Mouse (Mus musculus) heart, embryonic 10.5 days (tissue): Measurements from ENCODE around the gene Tmprss11a. TPM values are rescaled to one million over a fixed set of nuclear protein-coding genes. Genes with fewer than 3 reads are reported as not detected.

Experiments used
- DNase-seq: peaks from one replicate; pipeline ENCODE4 v3.0.0-alpha.2; 2017; ENCODE audit warnings: low spot score
- H3K27ac ChIP-seq: fragments of 300-500 bp; sonication (generic); 2 replicates; pipeline ENCODE4 v1.5.1; 2016; ENCODE audit warnings: mild to moderate bottlenecking
- H3K27me3 ChIP-seq: fragments of 300-500 bp; sonication (generic); 2 replicates; pipeline ENCODE4 v1.6.1; 2016; ENCODE audit warnings: mild to moderate bottlenecking; ENCODE audit not compliant: poor library complexity, insufficient read depth, severe bottlenecking
- H3K36me3 ChIP-seq: fragments of 300-500 bp; sonication (generic); 2 replicates; pipeline ENCODE4 v1.6.1; 2016; ENCODE audit warnings: mild to moderate bottlenecking, moderate library complexity
- H3K4me1 ChIP-seq: fragments of 300-500 bp; sonication (generic); 2 replicates; pipeline ENCODE4 v1.6.1; 2016; ENCODE audit warnings: mild to moderate bottlenecking
- H3K4me3 ChIP-seq: fragments of 300-500 bp; sonication (generic); 2 replicates; pipeline ENCODE4 v1.5.1; 2016; ENCODE audit warnings: mild to moderate bottlenecking, moderate library complexity
- H3K9me3 ChIP-seq: fragments of 300-500 bp; sonication (generic); 2 replicates; pipeline ENCODE4 v1.6.1; 2016; ENCODE audit warnings: mild to moderate bottlenecking, moderate library complexity
- WGBS: fragments of 180-500 bp; shearing (Covaris S2); methylation state at CpG from one replicate; pipeline ENCODE4 v1.1.7; 2016; 5-methylcytosine and 5-hydroxymethylcytosine counted together
- polyA plus RNA-seq: library from polyadenylated mRNA; unstranded; fragments of >200 nt; fragmentation: Nextera tagmentation; extraction: Ambion mirVana; gene quantifications from 2 replicates; pipeline ENCODE4 v1.2.1, GENCODE M21; 2016

Tmprss11a gene
- not detected in 2 replicates for polyA plus RNA-seq

DNA sequence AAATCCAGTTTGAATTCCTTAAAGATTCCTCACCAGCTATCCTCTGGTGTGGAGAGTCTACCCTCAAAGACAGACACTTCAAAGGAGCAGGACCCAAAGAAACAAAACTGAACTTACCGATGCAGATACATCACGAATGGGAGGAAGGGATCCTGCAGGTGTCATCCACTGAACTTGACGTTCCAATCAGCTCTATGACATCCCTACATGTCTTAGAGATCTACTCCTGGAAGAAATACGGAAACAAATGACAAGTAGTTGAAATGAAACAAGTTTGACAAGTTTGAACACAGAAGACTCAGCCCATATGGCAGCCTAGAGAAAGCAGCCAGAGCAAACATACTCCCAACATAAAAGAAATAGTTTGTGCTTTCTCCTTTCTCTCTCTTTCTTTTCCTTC lies at the start of gene Tmprss11a:
TSS of gene Tmprss11a (minus strand) at position 101 of the 400 bp plus-strand sequence.
- no peak for DNase-seq
- H3K27me3 ChIP-seq, result no peaks in the 10 kb centered on the region
- 63% methylated on average over 4 of the region's 4 CpGs for WGBS
- H3K4me3 ChIP-seq, result no peak within 1 kb of the TSS
- no peaks in the 10 kb centered on the region for H3K9me3 ChIP-seq
- no peak within 1 kb of the TSS for H3K27ac ChIP-seq
- H3K4me1 ChIP-seq, result no peaks in the 10 kb centered on the region
- no peaks in the 10 kb centered on the region for H3K36me3 ChIP-seq

DNA sequence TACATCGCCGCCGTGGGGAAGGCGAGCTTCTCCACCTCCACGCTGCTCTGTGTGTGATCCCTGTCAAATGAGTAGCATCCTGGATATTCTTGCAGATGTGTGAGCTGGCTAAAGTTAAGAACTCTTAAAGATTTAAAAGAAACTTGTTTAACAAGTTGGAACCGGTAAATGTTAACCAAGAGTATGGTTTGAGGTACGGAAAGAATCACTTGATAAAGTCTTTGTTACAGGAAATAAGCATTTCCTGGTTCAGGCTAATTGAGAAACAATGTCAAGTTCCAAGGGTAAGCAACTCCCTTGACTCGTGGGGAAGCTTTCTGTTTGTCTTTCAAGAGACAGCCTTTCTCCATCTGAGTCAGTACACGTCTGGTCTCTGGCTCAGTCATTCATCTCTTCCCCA lies 49.7 kb upstream of the Tmprss11a start, which contains the start of gene Tmprss11g:
TSS of gene Tmprss11g (minus strand) at position 101 of the 400 bp plus-strand sequence.
- H3K27ac ChIP-seq, result no peak within 1 kb of the TSS
- DNase-seq, result no peak
- 69% methylated on average over 9 of the region's 9 CpGs for WGBS
- no peaks in the 10 kb centered on the region for H3K9me3 ChIP-seq
- H3K4me1 ChIP-seq, result no peaks in the 10 kb centered on the region
- no peak within 1 kb of the TSS for H3K4me3 ChIP-seq
- no peaks in the 10 kb centered on the region for H3K36me3 ChIP-seq
- H3K27me3 ChIP-seq, result no peaks in the 10 kb centered on the region

DNA sequence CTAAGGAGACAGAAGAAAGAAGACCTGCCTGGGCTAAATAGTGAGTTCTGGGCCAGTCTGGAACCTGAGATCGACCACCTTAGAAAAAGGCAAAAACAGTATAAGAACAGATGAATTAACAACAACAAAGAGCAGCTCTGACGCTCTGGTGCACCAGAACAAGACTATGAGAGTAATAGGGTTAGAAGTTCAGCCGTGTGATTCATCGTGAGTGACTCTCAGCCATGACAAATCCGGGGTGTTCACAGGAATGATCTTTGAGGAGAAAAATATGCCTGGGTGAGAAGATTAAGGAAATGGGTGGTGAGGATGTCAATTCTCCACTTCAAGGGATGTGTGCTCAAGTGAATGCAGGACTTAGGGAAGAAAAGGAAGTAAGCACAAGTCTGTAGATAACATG lies 42.7 kb upstream of the Tmprss11a start:
- Histone ChIP-seq H3K27ac (no peak overlapping the region), H3K36me3 (no peaks in the 10 kb centered on the region), H3K4me1 (no peaks in the 10 kb centered on the region), H3K4me3 (no peak overlapping the region), H3K27me3 (no peaks in the 10 kb centered on the region), H3K9me3 (no peaks in the 10 kb centered on the region)
- DNase-seq, result no peak
- WGBS, result 77% methylated on average over 5 of the region's 5 CpGs

DNA sequence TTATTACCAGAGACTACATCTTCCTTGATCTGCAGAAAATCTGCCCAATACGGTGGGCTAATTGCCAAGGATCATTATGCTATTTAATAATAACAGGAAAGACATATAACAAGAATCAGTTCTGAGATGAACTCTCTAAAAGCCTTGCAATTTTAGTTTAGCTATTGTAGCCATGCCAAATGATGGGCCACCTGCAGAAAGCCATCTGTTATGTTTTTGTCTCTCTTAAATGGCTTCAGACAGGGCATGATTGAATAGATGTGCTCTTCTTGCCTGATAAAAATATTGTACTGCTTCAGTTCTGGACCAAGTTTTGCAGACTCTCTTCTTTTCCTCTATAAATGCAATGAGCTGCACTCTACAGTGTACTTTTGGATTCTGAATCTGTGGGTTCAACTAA lies 24.7 kb upstream of the Tmprss11a start:
- no peaks in the 10 kb centered on the region for H3K9me3 ChIP-seq
- whole genome bisulfite sequencing, result 85% methylated on average over 1 of the region's 1 CpGs
- H3K27me3 ChIP-seq, result no peaks in the 10 kb centered on the region
- no peak overlapping the region for H3K4me3 ChIP-seq
- no peaks in the 10 kb centered on the region for H3K36me3 ChIP-seq
- no peaks in the 10 kb centered on the region for H3K4me1 ChIP-seq
- DNase-seq, result no peak
- no peak overlapping the region for H3K27ac ChIP-seq

DNA sequence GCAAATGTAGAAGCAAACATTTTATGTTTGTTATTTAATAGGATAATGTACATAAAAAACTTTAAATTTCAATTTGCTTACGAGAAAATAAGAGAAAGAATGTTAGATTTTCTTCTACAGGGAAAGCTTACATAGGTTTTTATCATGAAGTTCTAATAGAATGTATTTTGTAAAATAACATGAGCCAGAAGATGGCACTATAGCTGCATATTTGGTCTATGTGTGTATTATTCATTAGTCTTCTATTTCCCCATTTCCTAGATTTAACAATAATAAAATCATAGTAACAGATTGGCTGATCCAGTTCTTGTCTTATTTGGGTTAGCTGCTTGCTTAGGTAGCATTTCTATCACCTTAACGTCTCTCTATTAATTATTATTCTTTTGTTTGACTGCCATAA lies 13.8 kb upstream of the Tmprss11a start:
- 68% methylated on average over 2 of the region's 2 CpGs for WGBS
- Histone ChIP-seq H3K27me3 (no peaks in the 10 kb centered on the region), H3K4me3 (no peak overlapping the region), H3K27ac (no peak overlapping the region), H3K9me3 (no peaks in the 10 kb centered on the region), H3K4me1 (no peaks in the 10 kb centered on the region), H3K36me3 (no peaks in the 10 kb centered on the region)
- no peak for DNase-seq

DNA sequence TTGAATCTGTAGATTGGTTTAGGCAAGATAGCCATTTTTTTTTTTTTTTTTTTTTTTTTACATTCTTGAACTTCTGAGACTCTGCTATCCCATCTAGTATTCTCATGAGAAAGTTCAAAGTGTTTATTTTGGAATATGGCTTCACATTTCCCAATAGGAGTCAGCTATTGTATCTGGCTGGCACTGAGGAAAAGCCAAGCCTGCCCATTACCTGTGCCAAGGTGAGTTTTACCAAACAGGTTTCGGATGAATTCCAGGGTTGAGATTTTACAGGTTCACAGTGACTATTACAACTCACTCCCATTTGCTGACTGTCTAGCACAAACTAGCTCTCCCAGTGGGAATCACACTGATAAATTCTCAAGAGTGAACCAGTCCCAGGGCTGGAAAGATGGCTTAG lies 13.2 kb upstream of the Tmprss11a start:
- Histone ChIP-seq H3K4me3 (no peak overlapping the region), H3K27me3 (no peaks in the 10 kb centered on the region), H3K27ac (no peak overlapping the region), H3K4me1 (no peaks in the 10 kb centered on the region), H3K36me3 (no peaks in the 10 kb centered on the region), H3K9me3 (no peaks in the 10 kb centered on the region)
- 80% methylated on average over 1 of the region's 1 CpGs for WGBS
- no peak for DNase-seq

DNA sequence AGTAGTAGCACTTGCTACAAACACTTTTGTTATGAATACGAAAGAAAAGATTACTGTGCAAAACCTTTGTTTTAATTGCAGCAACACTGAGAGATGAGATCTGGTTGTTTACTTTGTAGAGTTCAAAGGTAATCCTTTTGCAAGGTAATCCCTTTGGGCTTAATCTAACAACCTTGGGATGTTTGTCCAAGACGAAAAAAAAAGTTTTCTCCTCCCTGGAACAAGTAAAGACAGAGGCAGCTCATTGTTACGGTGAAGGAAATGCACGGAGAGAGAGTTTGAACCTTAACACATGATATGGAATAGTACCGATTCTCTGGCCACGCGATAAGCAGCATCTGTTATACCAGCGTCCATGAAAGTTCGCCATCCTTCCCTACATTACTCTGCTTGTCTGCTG lies 5.1 kb upstream of the Tmprss11a start:
- WGBS, result 81% methylated on average over 9 of the region's 9 CpGs
- Histone ChIP-seq H3K4me1 (no peaks in the 10 kb centered on the region), H3K27ac (no peak overlapping the region), H3K9me3 (no peaks in the 10 kb centered on the region), H3K36me3 (no peaks in the 10 kb centered on the region), H3K4me3 (no peak overlapping the region), H3K27me3 (no peaks in the 10 kb centered on the region)
- DNase-seq, result no peak

GRCm38 (mm10) chr5:86439306-86439705 lies 29.5 kb downstream of the Tmprss11a start:
- no peak for DNase-seq
- Histone ChIP-seq H3K27ac (no peak overlapping the region), H3K27me3 (no peaks in the 10 kb centered on the region), H3K4me1 (no peaks in the 10 kb centered on the region), H3K9me3 (no peaks in the 10 kb centered on the region), H3K4me3 (no peak overlapping the region), H3K36me3 (no peaks in the 10 kb centered on the region)
- WGBS, result 78% methylated on average over 2 of the region's 2 CpGs

DNA sequence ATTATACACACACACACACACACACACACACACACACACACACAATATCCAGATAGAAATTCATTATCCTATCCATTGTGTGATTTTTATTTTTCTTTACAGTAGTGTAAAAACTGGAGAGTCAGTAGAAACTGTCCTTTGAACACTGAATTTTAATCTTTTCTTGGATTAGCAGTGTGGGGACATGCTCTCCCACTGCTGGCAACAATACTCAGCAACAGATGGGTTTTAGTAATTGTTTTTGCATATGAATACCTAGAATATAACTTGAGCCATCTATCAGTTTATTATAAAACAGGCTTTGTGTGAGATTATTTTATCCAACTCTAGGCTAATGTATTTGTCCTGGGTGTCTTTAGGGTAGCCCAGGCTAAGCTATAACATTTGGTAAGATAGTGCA lies 30.2 kb downstream of the Tmprss11a start:
- H3K4me3 ChIP-seq, result no peak overlapping the region
- H3K9me3 ChIP-seq, result no peaks in the 10 kb centered on the region
- no peak for DNase-seq
- H3K27me3 ChIP-seq, result no peaks in the 10 kb centered on the region
- H3K4me1 ChIP-seq, result no peaks in the 10 kb centered on the region
- H3K36me3 ChIP-seq, result no peaks in the 10 kb centered on the region
- no peak overlapping the region for H3K27ac ChIP-seq

DNA sequence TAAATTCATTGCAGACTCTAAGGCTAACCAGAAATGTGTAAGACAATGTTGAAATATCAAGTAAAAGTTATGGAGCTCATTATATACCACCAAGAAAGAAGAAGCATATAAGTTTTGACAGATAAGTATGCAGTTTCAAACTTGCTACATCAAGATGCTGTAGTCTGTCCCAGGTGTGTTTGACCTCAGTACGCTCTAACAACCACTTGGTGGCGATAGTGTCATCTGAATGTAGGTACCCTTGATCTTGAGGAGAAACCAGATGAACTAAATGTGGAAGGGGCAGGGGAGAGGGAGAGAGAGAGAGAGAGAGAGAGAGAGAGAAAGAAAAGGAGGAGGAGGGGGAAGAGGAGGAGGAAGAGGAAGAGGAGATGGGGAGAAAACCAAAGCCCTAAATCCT lies 36.1 kb downstream of the Tmprss11a start:
- 0% methylated on average over 2 of the region's 2 CpGs for WGBS
- H3K36me3 ChIP-seq, result no peaks in the 10 kb centered on the region
- no peak overlapping the region for H3K27ac ChIP-seq
- no peaks in the 10 kb centered on the region for H3K9me3 ChIP-seq
- DNase-seq, result no peak
- H3K4me3 ChIP-seq, result no peak overlapping the region
- no peaks in the 10 kb centered on the region for H3K27me3 ChIP-seq
- no peaks in the 10 kb centered on the region for H3K4me1 ChIP-seq

- H3K27ac ChIP-seq, result no peak overlapping the region
Measured at GRCm38 (mm10) chr5:86431096-86431495, 37.7 kb downstream of the Tmprss11a start.

DNA sequence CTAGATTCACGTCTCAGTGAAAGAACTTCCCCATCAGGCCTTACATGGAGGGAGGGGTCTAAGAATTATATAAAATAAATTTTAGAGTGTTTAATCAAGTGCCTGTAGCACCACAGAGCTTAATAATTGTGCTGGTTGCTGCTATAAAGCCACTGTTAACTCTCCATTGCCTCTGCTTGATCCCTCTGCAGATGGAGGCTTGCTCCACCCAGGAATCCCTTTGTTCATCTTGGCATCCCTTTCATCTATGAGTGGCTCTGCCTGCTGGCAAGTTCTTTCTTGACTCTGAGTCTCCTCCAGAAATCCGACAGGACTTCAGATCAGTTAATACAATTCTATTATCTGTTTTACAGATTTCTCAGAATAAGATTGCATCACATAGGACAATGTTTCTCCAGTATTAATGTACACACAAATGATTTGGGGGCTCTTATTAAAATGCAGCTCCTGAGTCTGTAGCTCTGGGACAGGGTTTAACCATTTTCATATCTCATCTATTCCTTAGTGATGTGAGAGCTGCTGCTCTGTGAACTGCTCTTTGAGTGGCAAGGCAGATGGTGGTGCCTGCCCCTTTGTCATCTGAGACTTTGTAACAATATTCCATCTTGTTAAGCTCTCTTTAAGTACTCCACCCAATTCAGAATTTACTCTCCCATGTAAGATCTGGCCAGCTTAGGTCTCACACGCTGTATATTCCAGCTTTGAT lies 47.3 kb downstream of the Tmprss11a start:
- 63% methylated on average over 3 of the region's 3 CpGs for WGBS
- Histone ChIP-seq H3K36me3 (no peaks in the 10 kb centered on the region), H3K4me1 (no peaks in the 10 kb centered on the region), H3K27me3 (no peaks in the 10 kb centered on the region), H3K9me3 (no peaks in the 10 kb centered on the region), H3K27ac (no peak overlapping the region), H3K4me3 (no peak overlapping the region)
- no peak for DNase-seq

More at GRCm38 (mm10) chr5:86431096-86431495, 37.7 kb downstream of the Tmprss11a start:
- Histone ChIP-seq H3K9me3 (no peaks in the 10 kb centered on the region), H3K27me3 (no peaks in the 10 kb centered on the region), H3K4me1 (no peaks in the 10 kb centered on the region), H3K36me3 (no peaks in the 10 kb centered on the region), H3K4me3 (no peak overlapping the region)
- WGBS, result 68% methylated on average over 5 of the region's 5 CpGs
- DNase-seq, result no peak

- Histone ChIP-seq H3K27me3 (no peaks in the 10 kb centered on the region), H3K9me3 (no peaks in the 10 kb centered on the region), H3K4me1 (no peaks in the 10 kb centered on the region), H3K27ac (no peak overlapping the region), H3K36me3 (no peaks in the 10 kb centered on the region), H3K4me3 (no peak overlapping the region)
- no peak for DNase-seq
- WGBS, result 16% methylated on average over 4 of the region's 4 CpGs
Measured at GRCm38 (mm10) chr5:86419494-86419893, 49.3 kb downstream of the Tmprss11a start.

DNA sequence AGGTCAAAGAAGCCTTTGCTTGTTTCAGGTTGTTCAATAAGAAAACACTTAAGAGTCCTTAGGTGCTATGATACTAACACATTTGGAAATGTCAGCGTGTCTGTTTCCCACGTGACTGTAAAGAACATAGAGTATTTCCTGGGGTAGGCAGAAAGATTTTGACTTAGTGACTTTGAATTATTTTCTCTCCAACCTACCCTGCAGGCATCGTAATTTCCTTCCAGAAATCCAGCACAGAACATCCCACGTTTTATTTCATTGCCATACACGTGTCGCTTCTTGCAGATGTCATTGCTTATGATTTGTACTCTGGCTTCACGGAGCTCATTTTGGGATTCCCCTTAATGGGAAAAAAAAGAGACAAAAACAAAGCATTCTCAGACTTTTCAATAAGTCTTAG lies 54.5 kb downstream of the Tmprss11a start:
- no peaks in the 10 kb centered on the region for H3K27me3 ChIP-seq
- H3K27ac ChIP-seq, result no peak overlapping the region
- DNase-seq, result no peak
- H3K4me1 ChIP-seq, result no peaks in the 10 kb centered on the region
- 80% methylated on average over 7 of the region's 7 CpGs for WGBS
- H3K9me3 ChIP-seq, result no peaks in the 10 kb centered on the region
- no peak overlapping the region for H3K4me3 ChIP-seq
- no peaks in the 10 kb centered on the region for H3K36me3 ChIP-seq
